Mouse (Mus musculus) embryo, embryonic 11 days (tissue): ENCODE measurements around the gene Npb.
A peak's percentile ranks its signal among the peaks of the same experiment; 100 is the strongest.
"Not testable (repeated sequence)": the region's sequence is repeated elsewhere in the genome, so short reads cannot be mapped to it uniquely, and the experiment has no call there.

Experiments used
- DNase-seq: peaks from one replicate; pipeline ENCODE4 v3.0.0-alpha.2; 2015

The Npb gene

GRCm38 (mm10) chr11:120608241-120609034 is at the start of gene Npb:
Npb (plus strand) TSS chr11:120608477.
- peak; percentile 22 for DNase-seq

DNA sequence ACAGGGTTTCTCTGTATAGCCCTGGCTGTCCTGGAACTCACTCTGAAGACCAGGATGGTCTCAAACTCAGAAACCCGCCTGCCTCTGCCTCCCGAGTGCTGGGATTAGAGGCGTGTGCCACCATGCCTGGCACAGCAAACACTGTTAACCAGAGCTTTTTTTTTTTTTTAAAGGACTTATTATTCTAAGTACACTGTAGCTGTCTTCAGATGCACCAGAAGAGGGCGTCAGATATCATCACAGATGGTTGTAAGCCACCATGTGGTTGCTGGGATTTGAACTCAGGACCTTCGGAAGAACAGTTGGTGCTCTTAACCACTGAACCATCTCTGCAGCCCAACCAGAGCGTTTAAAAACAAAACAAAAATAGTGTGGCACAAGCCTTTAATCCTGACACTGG is 49.4 kb upstream of the Npb start:
- not testable (repeated sequence) for DNase-seq

DNA sequence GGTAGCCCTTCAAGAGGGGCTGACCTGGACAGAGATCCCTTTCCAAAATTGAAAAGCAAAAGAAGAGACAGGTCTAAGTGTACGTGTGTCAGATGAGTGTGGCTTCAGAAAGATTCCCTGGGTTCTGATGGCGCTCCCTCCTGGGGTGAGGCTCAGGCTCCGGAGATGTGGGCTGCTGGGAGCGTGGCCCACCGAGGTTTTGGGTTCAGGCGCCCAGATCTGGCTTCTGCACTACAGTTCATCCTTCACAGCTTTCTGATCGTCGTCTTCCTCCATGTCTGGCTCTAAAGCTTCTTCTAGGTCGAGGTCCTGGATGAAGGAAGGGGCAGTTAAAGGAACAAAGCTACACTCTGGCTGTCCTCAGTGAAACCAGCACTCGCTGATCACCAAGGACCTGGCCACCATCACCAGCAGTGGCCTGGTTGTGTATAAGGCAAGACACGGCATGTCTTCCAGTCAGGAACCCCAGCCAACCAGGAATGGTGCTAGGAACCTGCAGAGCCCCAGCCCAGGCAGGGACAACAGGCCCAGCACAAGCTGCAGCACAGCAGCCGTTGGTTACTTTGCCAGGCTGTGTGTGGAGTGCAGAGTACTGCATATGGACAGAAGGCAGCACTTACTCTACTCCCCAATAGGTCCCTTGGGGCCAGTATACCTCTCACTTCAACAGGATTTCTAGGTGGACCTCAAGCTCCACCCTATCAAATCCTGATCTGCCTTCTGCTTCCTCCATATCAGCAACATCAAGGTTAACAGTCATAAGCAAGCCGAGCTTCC is 47.1 kb upstream of the Npb start:
- no peak for DNase-seq

GRCm38 (mm10) chr11:120562949-120563348 is 45.3 kb upstream of the Npb start:
- DNase-seq: no peak

DNA sequence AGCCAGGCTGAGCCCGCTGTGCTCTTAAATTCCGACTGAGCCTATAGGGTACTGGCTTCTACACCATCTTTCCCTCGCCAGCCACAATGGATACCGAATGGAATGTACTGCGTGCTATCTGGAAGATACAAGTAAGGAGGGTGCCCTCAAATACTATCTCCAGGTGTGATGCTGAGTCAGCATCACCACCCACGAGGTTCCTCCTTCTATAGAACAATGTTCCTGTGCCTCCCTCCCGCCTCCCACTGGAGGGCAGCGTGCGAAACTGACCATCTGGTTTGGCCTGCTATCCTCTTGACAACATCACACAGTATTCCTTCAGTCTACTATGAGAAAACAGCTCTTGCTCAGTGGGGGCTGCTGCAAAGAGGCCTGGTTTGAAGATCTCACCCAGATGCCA is 43.2 kb upstream of the Npb start:
- no peak for DNase-seq

- no peak for DNase-seq
Observed at GRCm38 (mm10) chr11:120568324-120568723, 40.0 kb upstream of the Npb start.

- DNase-seq: no peak
Observed at GRCm38 (mm10) chr11:120571122-120571521, 37.2 kb upstream of the Npb start.

- DNase-seq: no peak
Observed at GRCm38 (mm10) chr11:120571754-120572416, 36.4 kb upstream of the Npb start.

DNA sequence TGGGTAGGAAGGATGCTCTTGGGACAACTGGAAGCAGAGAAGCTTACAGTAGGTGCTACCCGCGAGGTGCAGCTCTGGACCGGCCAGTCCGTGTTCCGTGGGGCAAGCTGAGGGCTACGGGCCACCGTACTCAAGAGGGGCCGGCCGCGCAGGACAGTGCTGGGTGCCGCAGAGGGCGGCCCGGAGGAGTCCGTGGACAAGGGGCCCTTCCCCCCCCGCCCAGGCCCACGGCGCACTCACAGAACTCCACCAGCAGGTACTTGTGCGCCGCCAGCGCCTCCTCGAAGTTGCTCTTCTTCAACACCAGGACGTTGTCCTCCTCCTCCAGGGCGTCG is 35.9 kb upstream of the Npb start:
- no peak for DNase-seq

- peak; percentile 100 for DNase-seq
Observed at GRCm38 (mm10) chr11:120572752-120573584, 35.3 kb upstream of the Npb start, which contains the start of gene P4hb. P4hb (minus strand) TSS chr11:120573253.

DNA sequence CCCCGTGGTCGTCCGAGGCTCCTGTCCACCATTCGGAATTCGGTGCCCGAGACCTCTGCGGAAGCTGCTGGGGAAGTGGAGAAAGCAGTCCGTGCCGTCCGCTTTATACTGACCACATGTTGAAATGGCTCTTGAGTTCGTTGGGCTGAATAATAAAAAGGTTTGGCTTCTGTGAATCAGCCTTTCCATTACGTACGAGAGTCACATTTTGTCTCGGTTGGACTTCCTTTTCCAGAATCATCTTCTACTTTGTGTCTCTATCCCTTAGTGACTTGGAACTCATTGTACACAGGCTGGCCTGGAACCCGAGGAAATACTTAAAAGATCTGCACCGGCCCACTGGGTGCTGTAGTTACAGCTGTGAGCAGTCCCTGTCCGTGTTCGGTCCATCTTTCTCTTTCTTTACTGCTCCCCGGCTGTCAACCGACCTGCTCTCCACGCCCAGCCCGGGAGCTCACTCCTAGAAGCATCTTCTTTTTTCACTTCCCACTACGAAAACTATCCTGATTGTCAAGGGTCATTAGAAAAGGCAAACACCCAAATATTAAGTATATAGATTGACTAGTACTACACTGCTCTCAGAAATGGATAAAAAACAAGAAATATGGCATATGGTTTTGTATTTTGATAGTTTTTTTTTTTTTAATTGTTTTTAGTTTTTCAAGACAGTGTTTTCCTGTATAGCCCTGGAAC is 34.5 kb upstream of the Npb start:
- DNase-seq: peak; percentile 32

DNA sequence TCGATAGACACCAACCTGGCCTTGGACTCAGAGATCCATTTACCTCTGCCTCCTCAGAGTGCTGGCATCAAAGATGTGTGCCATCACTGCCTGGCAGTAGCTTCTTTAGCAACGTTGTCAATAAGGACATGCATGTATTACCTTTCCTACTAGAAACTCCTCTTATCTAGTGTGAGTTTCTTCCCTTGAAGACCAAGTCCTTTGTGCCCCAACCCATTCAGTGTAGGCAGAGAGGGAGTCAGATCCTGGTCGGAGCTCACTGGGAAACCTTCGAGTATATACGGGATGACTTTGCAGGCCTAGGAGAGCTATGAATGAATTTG is 34.0 kb upstream of the Npb start:
- no peak for DNase-seq

DNA sequence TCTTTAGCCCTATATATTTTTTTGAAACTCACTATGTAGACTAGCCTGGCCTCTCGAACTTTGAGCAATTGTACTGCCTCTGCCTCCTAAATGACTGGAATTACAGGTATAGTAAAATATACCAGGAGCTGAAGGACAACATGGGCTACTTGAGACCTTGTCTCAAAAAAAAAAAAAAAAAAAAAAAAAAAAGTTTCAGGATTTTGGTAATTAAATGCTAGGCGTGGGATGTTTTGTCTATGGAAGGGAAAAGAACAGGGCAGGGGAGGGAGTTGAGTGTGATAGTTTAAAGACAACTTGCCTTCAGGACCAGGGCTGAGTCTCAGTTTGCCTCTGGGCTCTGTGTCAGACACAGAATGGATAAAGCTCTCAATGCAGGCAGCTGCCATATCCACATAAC is 33.2 kb upstream of the Npb start:
- no peak for DNase-seq

GRCm38 (mm10) chr11:120575940-120576339 is 32.3 kb upstream of the Npb start:
- DNase-seq: no peak

DNA sequence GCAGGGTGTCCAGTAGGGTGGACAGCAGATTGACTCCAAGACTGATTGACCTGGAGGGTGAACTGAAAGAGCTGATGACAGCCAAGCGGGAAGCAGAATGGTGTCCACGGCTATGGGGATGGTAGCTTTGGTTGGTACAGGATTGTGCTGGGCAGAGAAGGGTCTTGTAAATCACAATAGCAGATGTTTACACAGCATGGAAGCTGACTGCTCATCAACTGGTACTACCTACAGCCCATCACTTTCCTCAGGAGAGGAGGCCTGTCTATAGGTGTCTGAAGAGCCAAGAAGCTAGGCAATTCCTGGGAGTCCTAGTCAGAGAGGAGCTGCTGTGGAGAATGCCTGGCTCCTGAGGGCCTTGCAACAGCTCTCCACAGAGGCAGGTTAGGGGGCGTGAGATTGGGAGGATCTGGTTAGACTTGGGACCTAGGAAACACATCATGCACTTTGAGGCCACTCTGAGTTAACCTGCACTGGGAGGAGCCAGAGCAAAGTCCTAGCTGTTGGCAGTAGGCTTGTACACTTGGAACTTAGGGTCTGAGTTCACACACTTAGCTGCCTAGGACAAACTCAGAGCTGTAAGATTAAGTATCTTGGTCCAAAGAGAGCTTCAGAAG is 31.8 kb upstream of the Npb start:
- DNase-seq: no peak

DNA sequence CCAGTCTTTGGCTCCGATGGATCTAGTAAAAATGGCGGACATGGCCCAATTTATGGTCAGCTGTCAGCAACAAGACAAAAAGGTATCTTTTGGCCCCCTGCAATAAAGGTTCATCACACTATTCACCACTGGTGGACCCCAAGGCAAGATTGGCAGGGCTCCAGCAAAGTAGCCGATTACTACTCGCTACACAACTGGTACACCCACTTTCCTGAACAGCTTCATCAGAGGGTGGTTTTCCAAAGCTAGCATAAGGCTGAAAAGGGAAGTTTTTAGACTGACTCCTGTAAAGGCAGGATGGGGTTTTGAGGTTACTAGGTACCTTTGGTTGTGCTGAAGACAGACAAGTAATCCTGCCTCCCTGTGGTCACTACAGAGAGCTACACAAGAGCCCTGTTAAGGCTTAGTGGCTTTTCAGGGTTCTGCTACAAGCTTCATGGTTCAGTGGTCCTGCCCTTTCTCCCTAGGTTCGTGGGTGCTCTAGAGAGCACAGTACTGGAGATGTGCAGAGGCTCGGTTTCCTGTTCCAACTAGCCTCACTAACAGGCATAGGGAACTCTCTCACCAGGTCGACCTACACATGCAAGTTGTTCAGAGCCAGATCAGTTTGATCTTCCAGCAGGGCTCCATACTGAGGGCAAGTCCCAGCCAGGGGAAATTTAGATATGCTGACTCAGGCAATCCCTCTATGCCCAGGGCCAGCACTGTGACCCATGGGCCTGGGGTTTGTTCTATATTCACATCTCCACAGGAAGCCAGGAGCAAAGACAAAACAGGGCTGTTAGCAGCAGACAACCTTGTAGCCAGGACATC is 30.9 kb upstream of the Npb start:
- DNase-seq: peak; percentile 34

DNA sequence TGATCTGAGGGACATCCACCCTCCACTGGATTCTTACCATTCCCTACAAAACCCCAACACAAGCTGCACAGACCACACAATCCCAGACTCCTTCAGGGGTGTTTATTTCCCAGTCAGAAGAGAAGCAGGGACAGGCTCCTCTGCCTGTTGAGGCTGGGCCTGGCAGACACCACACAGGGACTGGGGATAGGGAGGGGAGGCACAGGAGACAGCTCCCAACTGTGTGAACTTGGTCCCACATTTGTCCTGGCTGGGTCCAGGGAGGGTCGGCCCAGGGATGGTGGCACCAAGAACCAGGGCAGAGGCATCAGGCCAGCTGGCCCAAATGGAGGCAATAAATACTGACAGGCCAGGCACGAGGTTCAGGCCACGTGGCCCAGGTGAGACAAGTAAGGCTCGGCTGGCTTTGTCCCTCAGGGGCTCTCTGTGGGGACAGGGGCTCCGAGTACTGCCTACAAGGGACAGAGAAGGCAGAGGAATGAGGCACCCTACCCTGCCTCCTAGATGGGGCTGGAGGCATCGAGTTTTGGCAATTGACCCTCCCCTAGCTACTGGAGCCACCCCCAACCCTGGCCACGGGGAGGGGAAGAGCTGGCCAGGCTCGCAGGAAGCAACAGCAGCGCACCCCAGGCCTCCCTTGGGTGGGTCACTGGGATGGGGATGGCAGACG is 30.1 kb upstream of the Npb start:
- no peak for DNase-seq

DNA sequence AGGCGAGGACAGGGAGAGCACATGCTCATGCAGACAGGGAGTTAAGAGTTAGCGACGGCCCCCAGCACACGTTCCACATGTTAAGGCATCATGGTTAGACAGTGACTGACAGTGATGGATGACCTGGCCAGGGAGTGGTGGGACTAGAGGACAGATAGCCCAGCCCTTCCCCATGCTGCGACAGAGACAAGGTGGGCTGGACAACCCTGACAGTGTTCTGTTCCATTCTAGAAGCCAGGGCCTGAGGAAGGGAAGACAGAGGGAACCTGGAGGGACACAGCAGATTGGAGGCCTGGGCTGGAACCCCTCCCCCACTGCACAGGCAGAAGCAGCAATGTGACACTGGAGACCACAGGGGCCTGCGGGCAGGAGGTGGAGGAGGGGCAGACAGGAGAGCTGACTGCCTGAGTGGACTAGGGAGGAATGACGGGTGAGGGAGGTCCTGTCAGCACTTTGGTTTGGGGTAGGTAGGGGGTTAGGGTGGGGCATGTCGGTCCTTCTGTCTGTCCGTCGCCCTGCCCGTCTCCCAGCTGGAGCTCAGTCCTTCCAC is 29.5 kb upstream of the Npb start:
- no peak for DNase-seq

DNA sequence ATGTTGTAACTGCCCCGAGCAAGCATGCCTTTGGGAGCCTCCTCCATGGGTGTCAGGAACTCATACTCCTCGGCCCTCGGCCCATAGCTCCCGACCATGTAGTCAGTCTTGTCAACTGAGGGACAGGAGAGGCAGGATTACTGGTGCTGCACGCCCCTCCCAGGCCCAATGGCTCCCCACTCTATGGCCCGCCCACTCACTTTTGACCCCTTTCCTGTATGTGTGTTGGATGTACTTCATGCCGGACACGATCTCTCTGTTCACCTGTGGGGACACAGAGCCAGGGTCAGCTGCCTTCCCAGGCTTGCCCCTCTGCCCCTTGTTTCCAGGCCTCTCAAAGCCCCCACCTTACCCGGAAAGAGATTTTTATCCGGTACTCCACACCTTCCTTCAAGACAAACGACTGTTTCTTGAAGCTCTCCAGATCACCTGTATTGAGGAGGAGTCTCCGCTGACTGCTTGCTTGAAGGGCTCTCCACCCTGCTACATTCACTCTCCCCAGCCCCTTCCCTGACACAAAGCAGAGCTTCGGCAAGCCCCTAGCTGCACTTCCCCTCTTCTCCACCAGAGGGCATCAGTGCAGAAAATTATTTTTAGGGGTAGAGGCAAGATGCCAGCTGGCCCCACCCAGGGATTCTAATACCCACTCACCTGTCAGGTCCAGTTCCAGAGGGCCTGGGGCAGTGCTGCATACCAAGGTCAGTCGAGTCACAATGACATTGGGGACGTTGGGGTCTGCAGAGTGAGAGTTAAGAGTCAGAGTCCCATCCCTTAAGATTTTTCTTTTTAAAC is 28.8 kb upstream of the Npb start:
- DNase-seq: peak; percentile 84
